Mouse (Mus musculus) CH12.LX (cell line): ENCODE measurements around the gene Cox8a.

Source experiments
- CHD2 ChIP-seq: IDR thresholded peaks from 2 replicates; pipeline ENCODE4 v1.6.1; 2011; ENCODE audit warnings: low read length, improper control_type of control experiment
- CTCF ChIP-seq, 2 experiments: IDR thresholded peaks in 1 of 2; conservative IDR thresholded peaks in 1 of 2; 2 replicates each; pipeline ENCODE4 v1.5.1; 2011 to 2012; ENCODE audit warnings: low read depth in 2 of 2, low read length in 2 of 2, improper control_type of control experiment in 1 of 2, inconsistent platforms in 1 of 2, mild to moderate bottlenecking in 1 of 2, moderate library complexity in 1 of 2
- E2F4 ChIP-seq: IDR thresholded peaks from 2 replicates; pipeline ENCODE4 v1.6.1; 2011; ENCODE audit warnings: low read depth, low read length, improper control_type of control experiment; ENCODE audit not compliant: insufficient replicate concordance
- GABPA ChIP-seq: IDR thresholded peaks from 2 replicates; pipeline ENCODE4 v1.6.1; 2012; ENCODE audit warnings: low read depth, low read length, improper control_type of control experiment, inconsistent platforms; ENCODE audit not compliant: insufficient replicate concordance
- JUND ChIP-seq: conservative IDR thresholded peaks from 2 replicates; pipeline ENCODE4 v1.6.1; 2011; ENCODE audit warnings: low read depth, low read length, improper control_type of control experiment
- NELFE ChIP-seq: IDR thresholded peaks from 2 replicates; pipeline ENCODE4 v1.6.1; 2011; ENCODE audit warnings: low read depth, low read length, improper control_type of control experiment
- POLR2A ChIP-seq: IDR thresholded peaks from 2 replicates; pipeline ENCODE4 v1.6.1; 2011; ENCODE audit warnings: low read depth, mild to moderate bottlenecking, improper control_type of control experiment, low read length
- POLR2AphosphoS2 ChIP-seq: IDR thresholded peaks from 2 replicates; pipeline ENCODE4 v1.6.1; 2011; ENCODE audit warnings: low read depth, low read length, improper control_type of control experiment
- SMC3 ChIP-seq: IDR thresholded peaks from 2 replicates; pipeline ENCODE4 v1.6.1; 2011; ENCODE audit warnings: low read depth, low read length, improper control_type of control experiment
- TBP ChIP-seq: conservative IDR thresholded peaks from 2 replicates; pipeline ENCODE4 v1.6.1; 2011; ENCODE audit warnings: low read depth, low read length, improper control_type of control experiment
- USF1 ChIP-seq: IDR thresholded peaks from 2 replicates; pipeline ENCODE4 v1.6.1; 2014; ENCODE audit warnings: low read depth, mild to moderate bottlenecking, inconsistent platforms, low read length, improper control_type of control experiment
- ZC3H11A ChIP-seq: IDR thresholded peaks from 2 replicates; pipeline ENCODE4 v1.6.1; 2012; ENCODE audit warnings: low read depth, mild to moderate bottlenecking, inconsistent platforms, low read length, improper control_type of control experiment

DNA sequence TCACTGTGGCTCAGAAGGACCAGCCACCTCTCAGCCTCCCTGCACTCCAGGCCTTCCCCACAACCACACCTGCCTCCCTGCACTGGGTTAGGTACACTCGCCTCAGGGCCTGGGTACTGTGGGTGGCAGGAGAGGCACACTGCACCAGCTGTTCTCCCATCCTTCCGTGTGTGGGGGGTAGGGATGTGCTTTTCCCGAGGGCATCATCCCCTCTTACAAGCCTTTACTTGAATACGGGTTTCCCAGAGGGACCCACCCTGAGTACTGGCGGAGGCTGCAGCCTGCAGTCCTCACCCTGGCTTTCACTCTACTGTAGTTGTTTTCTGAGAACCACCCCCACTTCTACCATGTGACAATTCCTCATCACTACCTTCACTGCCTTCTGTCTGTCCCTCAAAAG, 30.3 kb downstream of the Cox8a start:
- TF ChIP-seq SMC3 (no peak), POLR2A (no peak), E2F4 (no peak), USF1 (no peak), CTCF (conservative IDR thresholded peaks at IDR 0.05 in 1 of 2, IDR thresholded peaks at IDR 0.05 in 1 of 2; ENCODE audit: low read depth in 2 of 2, low read length in 2 of 2) (no peak), JUND (no peak), GABPA (no peak), TBP (no peak), ZC3H11A (no peak), NELFE (no peak), CHD2 (no peak), POLR2AphosphoS2 (no peak)
